Mouse (Mus musculus) stomach, postnatal 0 days (tissue): Measurements from ENCODE around the gene Egln1.

ENCODE experiments used
- CTCF ChIP-seq: IDR thresholded peaks from 2 replicates; pipeline ENCODE4 v1.5.1; 2016; ENCODE audit warnings: antibody characterized with exemption, low read depth, mild to moderate bottlenecking, moderate library complexity
- EP300 ChIP-seq: optimal IDR thresholded peaks from 2 replicates; pipeline ENCODE3; 2016; ENCODE audit warnings: antibody characterized with exemption

DNA sequence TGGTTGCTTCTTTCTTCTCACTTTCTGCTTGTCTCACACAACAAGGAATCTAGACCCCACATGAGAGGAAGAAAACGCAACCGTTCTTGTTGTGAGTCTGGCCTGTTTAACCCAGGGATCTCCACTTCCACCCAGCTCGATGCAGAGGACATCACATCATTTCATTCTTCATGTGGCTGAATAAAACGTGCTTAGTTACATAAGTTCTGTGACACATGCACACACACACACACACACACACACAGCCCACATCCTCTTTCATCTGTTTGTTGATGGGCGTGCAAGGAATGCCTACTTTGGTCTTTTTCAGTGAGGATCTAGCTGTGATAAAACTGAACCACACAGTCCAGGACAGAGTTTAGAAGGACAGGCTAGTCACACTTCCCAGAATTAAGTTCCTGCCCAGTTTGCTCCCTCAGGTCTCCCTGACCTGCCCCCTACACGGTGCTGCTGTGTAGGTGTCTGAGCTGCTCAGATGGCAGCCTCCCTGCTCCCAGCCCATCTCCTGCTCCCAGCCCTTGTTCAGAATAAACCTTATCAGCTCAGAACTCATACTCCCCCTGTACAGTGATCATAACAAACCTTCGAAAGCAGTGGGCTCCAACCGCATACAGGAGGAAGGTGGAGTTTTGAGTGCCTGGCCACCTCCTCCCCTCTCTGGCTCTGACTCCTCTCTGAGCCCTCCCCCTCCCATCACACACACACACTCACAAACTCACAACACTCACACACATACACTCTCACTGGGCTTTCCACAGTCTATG, 10.5 kb upstream of the Egln1 start:
- TF ChIP-seq CTCF (no peak), EP300 (no peak)
